Mouse (Mus musculus): ENCODE data around the gene Kif1c.

DNA sequence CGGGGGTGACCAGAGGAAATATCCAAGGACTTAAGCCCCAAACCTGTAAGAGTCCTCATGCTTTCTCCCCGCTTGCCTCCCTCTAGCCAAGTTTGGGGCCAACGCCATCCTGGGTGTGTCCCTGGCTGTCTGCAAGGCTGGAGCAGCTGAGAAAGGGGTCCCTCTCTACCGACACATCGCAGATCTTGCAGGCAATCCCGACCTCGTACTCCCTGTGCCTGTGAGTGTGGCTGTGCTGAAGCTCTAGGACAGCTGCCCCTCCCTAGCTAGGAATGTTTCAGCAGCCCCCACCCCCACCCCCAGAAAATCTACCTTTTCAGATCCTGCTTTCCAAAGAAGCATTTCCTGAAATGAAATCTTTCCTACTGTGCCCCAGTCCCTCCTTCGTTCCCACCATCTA lies 41.4 kb upstream of the Kif1c start:
- TF ChIP-seq CTCF (IDR thresholded peaks at IDR 0.05; ENCODE audit: insufficient read depth, low read depth, low read length) (no peak), POLR2A (IDR thresholded peaks at IDR 0.05; ENCODE audit: insufficient read depth, low read depth, low read length) (no peak)
